Mouse (Mus musculus): ENCODE results near the gene Traip.
A peak's percentile ranks its signal among the peaks of the same experiment; 100 is the strongest.

Traip gene

DNA sequence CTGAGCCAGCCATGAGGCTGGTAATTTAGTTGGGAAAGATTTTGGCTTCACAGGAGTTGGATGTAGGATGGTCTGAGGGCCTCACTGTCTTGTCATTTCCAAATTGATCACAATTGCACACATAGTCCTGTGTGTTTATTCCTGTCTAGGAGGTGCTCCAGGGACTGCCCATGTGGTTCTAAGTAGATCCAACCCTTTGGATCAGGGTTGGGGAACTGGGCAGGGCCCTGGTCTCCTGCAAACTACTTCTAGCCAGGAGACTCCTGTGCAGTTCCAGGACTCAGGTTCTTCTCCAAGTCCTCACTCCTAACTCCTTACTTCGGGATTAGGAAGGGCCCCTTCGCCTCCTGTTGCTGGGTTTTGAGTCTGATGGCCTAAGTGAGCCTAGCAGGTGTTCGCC, 14.6 kb upstream of the Traip start, which contains the start of gene Camkv:
Gene Camkv, plus strand, starts transcription at position 301 of the 400 bp plus-strand sequence.
- DNase-seq: no peak

DNA sequence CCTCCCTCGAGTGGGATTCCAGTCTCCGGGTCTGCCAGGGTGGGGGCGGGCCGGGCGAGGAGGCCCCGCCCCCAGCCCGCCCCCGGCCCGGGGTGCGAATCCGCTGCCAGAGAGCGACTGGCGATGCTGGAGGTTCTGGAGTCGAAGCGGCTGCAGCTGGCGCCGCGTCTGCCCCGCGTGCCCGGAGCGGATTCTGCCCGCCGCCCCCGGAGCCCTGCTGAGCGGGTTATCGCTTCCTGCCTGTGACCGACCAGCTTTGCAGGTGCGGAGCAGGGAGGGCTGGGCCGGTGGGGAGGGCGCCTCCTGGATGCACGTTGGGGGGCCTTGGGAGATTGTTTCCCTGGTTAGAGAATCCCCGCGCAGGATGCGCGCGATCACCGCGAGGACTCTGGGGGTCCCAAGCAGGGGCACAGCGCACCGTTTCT, 14.1 kb upstream of the Traip start:
- no peak for DNase-seq

DNA sequence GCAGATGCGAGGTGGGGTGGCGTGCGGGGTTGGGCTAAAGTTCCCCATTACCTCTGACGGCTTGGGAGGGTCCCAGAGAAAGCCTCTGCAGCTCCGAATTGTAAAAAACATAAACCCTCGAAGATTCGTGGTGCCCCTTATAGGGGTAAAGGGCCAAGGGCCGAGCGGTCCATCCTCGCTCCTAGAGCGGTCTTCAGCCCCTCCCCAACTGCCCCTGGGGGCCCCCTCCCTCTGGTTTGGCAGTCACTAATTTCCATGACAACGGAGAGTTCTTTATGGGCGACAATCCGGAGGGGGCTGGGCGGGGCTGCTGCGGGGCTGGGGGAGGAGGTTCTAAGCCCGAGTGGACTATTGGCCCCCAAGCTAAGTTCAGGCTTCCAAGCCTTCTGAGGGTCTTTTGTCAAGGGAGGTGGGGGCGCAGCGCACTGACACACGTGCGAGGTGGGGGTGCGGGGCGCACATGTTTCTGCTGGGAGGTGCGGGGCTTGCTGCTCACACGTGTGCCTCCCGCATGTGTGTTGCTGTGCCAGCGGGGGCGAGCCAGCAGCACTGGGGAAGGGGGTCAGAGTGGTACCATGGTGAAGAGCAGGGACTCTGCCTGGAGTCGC, 13.6 kb upstream of the Traip start:
- DNase-seq: no peak

DNA sequence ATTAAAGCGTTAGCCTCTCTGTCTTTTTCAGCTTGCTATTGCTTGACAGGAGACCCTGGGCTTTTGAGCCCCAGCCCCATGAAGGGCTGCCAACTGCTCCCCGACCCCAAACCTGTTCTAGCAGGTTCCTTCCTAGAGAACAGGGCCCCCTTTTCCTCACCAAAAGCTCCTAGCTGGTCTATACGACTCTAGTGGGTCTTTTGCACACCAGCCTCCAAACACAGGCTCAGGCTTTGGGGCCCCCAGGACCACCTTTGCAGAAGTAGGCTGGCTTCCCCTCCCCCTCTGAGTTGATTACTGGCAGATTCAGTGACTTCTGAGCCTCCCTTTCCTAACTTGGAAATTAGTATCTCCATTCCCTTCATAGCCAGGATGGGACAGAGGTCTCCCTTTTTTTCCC, 13.1 kb upstream of the Traip start:
- no peak for DNase-seq

DNA sequence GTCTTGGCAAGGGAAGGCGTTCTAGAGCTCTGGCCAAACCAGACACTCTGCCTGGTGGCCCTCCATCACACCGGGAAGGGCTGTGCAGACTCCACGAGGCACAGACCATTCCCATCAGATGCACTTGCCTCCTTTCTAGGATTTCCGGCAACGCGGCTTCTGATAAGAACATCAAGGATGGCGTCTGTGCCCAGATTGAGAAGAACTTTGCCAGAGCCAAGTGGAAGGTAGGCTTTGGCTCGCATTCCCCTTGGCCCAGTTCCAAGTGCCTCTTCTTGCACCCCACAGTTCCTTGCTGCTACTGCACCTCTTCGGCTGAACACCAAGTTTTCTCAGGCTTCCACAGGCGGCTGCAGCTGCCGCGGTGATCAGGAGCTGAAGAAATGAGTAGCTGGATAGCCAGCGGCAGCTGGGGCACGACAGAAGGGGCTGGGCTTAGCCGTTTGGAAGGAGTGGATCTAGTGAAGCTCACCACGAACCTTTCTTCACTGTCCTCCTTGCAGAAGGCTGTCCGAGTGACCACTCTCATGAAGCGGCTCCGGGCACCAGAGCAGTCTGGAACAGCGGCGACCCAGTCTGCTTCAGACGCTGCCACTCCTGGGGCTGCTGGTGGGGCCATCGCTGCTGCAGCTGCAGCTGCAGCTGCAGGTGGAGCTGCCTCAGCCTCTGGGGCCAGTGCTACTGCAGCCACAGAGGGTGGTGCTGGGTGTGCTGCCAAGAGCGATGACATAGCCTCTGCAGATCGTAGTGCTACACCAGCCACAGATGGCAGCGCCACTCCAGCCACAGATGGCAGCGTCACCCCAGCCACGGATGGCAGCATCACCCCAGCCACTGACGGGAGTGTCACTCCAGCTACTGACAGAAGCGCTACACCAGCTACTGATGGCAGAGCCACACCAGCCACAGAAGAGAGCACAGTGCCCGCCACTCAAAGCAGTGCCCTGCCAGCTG, 2.4 kb upstream of the Traip start:
- peak; percentile 62 for DNase-seq

DNA sequence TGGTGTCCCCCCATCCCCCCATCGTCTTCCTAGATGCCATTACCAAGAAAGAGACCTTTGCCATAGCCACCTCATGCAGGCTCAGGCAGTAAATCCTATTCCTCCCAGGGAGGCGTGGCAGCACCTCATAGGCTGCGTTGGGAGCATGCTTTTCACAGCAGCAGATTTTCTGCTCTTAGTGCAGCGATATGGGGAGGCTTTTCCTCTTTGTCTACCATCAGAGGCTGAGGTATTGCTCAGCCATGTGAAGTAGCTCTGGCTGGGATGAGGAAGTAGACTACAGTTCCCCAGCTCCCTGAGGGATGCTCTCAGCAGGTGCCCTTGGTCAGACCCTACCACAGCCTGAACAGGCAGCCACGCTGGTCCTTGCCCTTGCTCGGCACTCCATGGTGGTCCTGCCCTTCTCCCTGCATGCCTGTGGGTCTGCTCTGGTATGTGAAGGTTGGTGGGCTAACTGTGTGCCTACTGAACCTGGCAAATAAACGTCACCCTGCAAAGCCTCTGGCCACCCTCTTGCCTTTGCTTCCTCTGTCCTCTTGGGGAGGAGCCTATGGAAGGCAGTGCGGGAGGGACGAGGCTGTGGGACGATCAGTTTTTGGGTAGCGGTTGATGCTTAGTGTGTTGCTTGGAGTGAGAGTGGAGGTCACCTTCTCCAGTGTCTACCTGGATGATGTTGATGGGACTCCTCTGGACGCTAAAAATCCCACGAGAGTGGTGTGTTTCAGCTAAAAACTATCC, 583 bp upstream of the Traip start:
- no peak for DNase-seq

DNA sequence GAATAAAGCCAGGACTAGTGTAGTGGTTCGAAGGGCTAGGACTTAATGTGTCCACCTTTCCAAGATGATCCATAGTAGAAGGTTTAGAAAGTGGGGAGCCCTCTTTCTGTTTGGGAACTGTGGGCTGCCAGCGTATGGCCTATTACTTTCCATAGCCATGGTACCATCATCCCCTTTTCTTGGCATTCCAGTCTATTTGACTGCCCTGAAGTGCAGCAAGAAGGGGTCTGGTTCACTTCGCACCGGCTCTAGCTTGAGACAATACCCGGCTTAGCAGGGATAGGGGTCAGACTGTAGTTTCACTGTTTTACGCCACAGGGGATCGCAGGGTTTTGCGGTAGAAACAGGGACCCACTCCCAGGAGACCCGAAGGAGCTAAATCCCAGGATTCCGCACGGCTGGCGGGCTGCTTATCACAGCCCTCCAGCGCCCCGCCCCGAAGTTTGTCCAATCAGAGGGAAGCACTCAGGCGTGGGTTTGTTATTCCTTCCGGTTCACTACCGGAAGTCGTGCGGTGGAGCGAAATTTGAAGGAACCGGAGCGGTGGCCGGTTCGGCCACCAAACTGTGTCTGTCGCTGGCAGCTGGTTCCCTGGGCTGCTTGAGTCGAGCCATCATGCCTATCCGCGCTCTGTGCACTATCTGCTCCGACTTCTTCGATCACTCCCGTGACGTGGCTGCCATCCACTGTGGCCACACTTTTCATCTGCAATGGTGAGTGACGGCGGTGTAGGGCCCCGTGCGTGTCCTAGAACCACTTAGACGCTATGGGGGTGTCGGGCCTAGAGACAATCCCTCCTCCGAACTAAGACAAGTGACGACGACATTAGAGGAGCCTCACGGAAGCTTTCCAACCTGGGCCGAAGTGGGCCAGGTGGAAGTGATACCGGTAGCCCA, 772 bp downstream of the Traip start:
- DNase-seq: peak; percentile 89

DNA sequence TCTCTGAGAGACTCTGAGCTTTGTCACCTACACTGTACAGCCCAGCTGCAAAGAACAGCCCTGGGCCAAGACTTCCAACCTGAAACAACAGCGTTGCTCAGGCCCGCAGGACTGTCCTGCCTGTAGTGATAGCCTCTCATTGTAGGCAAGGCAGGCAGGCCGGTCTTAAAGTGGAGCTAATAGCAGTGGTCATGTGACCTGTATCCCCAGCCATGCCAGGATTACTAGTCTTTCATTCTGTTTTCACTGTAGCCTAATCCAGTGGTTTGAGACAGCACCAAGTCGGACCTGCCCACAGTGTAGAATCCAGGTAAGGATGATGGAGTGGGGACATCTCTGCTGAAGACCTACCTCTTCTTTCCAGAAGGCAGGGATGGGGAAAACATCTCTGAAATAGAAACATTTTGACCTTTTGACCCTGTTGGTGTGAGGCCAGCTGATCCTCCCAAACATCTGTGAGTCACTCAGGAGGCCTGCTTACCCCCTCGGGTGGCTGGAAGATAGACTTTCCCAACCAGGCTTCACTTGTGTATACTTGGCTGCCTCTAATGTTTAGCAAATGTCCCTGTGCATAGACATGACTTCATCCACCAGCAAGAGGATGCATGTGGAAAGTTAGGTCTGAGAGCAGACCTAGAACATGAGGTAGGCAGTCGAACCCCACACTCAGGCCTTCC, 5.8 kb downstream of the Traip start:
- DNase-seq: no peak

DNA sequence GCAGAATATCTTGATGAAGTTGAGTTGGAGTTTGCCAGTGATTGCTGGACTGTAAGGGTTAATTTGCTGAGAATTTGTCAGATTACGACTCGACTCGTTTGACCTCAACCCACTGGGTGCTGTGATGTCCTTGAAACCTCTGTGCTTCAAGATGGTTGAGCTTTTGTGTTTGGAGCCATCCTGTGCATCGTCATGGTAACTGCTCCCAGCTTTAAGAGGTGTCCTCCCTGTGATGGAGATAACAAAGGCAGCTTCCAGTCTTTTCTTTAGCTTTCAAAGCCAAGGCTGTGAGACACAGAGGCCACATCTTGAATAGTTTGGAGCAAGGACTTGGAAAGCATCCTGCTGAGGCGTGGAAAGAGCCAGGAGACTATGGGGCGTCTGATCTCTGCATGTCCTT, 7.2 kb downstream of the Traip start:
- DNase-seq: no peak

DNA sequence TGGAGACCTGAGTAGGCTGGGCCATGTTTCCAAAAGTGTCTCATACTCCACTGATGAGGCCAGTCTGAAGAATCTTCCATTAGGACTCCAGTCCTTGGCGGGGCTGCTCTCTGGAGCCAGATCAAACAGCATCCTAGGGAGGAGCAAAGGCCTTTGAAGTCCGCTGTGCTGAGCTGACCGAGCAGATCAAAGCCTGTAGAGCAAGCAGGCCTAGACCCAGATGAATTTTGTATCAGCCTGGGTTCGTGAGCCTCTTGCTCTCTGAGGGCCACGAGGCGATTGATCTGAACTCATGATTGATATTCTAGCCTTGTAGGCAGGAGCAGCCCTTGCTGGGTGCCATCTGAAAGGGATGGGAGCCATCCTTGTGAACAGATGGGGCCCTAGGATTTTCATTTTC, 10.0 kb downstream of the Traip start:
- DNase-seq: no peak

DNA sequence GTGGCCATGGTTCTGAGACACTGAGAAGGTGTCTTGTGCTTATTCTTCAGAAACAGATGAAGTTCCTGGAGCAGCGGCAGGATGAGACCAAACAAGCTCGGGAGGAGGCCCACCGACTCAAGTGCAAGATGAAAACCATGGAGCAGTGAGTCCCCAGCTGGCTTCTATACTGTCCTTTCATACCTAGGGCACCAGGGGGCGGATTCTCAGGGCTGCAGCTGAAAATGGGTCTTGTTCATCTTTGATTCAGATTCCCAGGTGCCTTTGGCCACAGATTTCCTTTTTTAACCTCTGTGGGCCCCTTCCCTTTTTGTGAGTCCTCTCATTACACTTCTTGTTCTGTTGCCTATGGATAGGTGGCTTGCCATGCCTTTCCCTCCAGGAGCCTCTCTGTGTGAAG, 11.0 kb downstream of the Traip start:
- no peak for DNase-seq

DNA sequence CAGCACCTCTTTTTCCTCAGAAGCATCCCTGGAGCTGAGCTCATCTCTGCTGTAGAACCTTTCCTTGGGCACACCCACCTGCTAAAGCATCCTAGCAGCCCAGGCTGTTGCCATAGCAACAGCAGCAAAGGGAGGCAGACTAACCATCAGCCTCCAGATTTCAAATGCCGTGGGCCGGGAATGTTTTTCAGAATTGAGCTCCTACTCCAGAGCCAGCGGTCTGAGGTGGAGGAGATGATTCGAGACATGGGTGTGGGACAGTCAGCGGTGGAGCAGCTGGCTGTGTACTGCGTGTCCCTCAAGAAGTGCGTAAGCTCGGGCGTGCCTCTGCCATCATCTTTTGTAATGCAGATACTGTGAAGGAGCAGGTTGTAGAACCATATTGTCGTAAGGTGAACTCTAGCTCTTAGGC, 11.4 kb downstream of the Traip start:
- no peak for DNase-seq

DNA sequence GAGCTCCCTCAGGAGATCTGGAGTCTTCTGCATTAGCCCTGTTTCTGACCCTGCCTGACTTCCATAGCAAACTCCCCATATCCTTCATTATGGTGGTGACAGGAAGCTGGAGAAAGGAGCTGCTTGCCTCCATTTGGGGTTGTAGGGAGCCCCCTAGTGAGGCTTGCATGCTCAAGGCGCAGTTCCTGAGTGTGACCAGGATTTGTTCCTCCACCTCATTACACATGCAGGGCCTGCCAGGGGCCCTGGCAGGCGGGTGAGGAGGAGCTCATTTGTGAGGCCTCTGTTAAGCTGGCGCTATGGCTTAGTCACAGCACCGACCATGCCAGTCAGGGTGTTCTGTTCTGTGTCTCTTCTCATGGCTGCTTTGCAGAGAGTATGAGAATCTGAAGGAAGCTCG, 11.9 kb downstream of the Traip start:
- DNase-seq: no peak

DNA sequence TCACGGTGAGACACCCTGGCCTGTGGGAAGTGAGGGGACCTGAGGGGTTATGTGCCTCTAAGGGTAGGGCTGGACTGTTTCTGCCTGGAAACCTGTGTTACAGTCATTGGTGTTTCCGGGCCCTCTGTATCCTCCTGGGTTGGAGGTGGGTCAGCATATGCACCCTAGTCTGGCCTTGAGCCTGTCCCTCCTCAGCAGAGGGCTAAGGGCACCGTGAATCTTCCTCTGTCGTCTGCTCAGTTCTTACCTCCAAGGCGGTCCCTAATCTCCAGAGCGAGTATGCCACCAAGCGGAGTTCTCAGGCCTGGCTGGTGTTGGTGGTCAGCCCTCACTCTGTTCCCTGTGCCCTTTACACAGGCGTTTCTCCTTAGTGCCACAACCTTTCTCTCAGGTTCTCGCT, 13.0 kb downstream of the Traip start:
- no peak for DNase-seq

DNA sequence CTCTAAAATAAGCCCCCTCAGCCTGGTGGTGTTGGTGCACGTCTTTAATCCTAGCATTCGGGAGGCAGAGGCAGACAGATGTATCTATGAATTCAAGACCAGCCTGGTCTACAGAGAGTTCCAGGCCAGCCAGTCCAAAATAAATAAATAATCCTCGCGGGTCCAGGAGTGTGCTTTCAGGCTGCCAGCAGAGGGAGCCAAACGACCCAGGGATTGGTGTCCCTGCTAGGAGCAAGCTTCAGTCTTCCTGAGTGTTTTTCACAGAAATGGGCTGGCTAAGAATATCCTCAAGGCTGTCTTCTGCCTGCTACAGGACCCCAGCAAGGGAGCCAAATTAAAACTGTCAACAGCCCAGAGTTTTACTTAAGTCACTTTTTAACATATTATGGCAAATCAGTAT, 13.8 kb downstream of the Traip start:
- peak; percentile 71 for DNase-seq

DNA sequence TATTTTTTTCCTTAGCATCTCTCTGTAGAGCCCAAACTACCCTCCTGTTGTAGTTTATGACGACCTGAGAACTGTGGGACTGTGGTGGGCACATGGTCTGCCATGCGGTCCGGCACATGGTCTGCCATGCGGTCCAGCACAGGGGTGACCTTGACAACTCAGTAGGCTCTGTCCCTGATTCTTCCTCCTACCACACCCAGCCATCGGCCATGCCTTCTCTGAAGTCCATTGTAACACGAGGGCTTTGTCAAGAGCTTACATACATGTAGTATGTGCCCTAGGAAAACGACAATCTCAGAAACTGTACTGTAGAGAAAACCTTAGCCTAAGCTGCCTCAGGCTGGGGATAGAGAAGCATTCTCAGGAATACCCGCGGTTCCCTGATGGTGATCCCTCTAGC, 14.7 kb downstream of the Traip start:
- no peak for DNase-seq

DNA sequence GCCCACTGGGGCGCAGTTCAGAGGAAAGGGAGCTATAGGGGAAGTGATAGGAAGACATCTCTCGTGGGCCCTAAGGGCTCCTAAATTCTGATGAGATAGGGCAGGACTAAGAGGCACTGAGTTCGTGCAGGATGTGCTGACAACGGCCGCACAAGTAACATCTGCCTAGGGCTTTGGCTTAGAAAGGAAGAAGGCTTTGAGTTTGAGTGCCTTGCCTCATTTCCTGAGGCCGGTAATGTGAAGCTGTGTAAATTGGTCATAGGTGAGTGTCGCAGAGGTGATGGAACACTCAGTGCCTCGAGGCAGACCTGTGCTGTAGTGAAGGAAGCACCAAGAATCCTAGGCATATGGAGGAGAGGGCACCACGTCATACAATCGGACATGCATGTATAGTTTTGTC, 16.7 kb downstream of the Traip start:
- DNase-seq: no peak

DNA sequence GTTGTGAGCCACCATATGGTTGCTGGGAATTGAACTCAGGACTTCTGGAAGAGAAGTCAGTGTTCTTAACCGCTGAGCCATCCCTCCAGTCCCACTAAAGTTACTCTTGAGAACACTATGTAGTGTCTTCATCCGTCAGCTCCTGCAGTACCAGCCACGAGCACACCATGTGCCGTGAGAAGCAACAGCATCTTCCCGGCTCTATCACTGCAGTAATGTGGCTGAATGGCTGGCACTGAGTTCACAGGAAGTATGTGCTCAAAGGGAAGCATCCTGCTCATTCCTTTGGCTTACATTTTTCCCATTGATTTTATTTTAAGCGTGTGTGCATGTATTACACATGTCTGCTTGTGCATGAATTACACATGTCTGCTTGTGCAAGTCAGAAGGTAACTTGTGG, 17.5 kb downstream of the Traip start:
- no peak for DNase-seq

DNA sequence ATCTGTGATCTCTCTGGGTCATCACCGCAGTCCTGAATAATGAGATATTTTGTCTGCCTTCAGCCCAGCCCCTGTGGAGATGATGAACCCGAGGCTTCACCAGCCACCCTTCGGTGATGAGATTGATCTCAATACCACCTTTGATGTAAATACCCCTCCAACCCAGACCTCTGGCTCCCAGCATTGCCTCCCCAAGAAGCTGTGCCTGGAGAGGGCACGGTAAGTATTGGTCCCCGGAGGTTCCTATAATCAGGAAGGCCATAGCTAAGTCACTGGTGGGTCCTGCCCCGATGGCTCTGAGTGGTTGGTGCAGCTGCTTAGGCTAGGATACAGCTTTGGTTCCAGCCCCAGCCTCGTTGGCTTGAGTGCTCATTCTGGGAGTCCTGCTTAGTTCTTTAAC, 18.6 kb downstream of the Traip start:
- no peak for DNase-seq

DNA sequence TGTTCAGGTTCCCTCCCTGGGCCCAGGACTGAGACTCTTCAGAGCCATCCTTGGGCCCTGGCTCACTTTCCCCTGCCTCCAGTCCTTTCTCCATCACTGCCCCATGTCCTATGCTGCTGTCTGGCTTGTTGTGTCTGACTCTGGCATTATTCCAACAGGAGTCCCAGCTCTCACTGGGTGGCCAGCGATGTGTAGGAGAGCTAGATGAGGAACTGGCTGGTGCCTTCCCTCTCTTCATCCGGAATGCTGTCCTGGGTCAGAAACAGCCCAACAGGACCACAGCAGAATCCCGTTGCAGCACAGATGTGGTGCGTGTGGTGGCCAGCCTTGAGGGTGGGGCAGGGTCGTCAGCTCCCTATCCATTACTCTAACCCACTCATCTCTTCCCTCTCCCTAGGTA, 20.4 kb downstream of the Traip start:
- no peak for DNase-seq

DNA sequence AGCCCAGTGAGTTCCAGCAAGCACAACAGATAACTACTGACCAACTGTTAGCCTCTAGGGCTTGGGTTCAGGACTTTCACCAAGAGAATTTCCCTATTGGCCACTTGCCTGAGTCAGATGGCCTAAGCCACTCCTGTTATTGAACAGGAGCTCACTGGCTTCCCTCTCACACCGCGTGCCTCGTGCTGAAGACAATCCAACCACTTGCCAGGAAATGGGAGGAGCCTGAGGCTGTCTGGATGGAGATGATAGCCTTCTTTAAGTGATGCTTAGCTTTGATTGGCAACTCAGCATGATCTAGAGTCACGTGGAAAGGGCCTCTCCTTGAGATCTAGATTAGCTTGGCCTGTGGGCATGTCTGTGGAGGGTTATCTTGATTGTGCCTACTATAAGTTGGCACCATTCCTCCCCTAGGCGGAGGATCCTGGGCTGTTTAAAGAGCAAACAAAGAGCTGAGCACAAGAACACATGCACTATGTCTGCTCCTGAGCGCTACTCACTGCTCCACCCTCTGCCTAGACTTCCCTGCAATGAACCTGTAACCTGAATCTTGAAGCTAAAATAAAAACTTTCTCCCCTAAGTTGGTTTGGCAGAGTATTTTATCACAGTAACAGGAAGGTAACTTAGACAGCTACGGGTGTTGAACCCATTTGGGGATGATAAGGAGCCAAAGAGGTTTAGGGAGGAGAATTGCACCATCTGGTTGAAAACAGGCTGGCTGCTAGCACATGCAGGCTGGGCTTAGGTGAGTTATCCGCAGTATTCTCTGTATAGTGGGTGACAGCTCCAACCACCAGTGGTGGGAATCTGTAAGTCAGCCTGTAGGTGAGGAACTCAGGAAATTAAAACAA, 22.0 kb downstream of the Traip start:
- DNase-seq: no peak

All from cerebellum, adult 11-12 months (tissue).